Mouse (Mus musculus): ENCODE results near the gene Sin3b. TPM values are rescaled to one million over a fixed set of nuclear protein-coding genes. Genes with fewer than 3 reads are reported as not detected.
"Not testable (repeated sequence)": the region's sequence is repeated elsewhere in the genome, so short reads cannot be mapped to it uniquely, and the experiment has no call there.

Gene Sin3b
- 110 and 127 TPM in 2 replicates for total RNA-seq (2017)

GRCm38 (mm10) chr8:72722769-72723650, at the start of gene Sin3b:
Sin3b (plus strand) TSS chr8:72723285.
- peak; percentile 98 for ATAC-seq (replicated peaks in 1 of 2; ENCODE audit: insufficient read depth in 1 of 2, low FRiP score in 2 of 2, low TSS enrichment in 1 of 2, low read depth in 1 of 2, poor library complexity in 2 of 2, severe bottlenecking in 2 of 2)

DNA sequence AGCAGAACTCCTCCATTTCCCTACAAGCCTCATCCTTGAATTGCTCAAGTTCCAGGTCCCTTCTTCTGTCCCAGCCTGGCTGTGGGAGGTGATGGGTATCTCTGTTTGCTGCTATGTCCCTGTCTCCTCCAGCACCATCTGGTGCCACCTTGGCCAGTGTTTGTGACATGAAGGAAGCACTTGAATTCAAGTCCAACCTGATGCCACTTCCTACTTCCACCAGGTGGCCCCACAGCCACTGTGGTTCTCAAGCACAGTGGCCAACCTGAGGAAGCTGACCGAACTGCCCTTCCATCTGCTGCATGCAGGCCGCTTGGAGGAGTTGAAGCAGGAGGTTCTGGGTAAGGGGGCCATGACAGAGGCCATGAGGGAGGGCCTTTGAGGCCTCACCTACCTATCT, 48.9 kb upstream of the Sin3b start:
- ATAC-seq (replicated peaks in 1 of 2; ENCODE audit: insufficient read depth in 1 of 2, low FRiP score in 2 of 2, low TSS enrichment in 1 of 2, low read depth in 1 of 2, poor library complexity in 2 of 2, severe bottlenecking in 2 of 2), result no peak

DNA sequence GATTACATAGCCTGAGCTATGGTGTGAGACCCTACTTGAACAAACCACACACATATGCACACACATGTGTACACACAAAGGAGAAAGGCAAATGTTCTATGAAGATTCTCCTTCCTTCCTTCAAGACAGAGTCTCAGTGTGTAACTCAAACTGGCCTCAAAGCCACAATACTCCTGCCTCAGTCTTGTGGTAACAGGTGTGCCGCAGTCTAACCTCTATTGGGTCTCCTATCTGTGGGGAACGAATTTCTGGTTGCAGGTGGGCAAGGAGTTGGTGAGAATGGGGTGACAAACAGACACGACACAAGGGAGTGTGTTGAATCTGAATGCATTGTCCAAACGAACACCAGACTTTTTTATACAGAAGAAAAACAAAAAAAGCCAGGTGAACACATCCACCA, 46.6 kb upstream of the Sin3b start:
- ATAC-seq (replicated peaks in 1 of 2; ENCODE audit: insufficient read depth in 1 of 2, low FRiP score in 2 of 2, low TSS enrichment in 1 of 2, low read depth in 1 of 2, poor library complexity in 2 of 2, severe bottlenecking in 2 of 2), result no peak

DNA sequence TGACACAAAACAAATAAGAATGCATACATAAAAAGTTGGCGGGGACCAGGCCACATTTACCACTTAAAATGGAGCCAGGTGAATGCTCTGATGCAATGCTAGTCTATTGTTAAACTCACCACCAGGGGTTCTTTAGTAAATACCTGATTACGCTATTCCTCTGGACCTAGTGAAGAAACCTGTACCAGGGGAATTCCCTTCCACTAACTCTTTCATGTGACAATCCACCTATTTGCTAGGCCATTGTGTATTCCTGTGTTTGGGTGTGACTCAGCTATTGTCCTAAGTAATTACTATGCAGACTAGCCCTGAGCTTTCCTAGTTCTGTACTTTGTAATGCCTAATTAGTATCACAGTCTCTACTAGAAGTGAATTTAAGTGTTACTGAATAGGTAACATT, 46.2 kb upstream of the Sin3b start:
- not testable (repeated sequence) for ATAC-seq (replicated peaks in 1 of 2; ENCODE audit: insufficient read depth in 1 of 2, low FRiP score in 2 of 2, low TSS enrichment in 1 of 2, low read depth in 1 of 2, poor library complexity in 2 of 2, severe bottlenecking in 2 of 2)

DNA sequence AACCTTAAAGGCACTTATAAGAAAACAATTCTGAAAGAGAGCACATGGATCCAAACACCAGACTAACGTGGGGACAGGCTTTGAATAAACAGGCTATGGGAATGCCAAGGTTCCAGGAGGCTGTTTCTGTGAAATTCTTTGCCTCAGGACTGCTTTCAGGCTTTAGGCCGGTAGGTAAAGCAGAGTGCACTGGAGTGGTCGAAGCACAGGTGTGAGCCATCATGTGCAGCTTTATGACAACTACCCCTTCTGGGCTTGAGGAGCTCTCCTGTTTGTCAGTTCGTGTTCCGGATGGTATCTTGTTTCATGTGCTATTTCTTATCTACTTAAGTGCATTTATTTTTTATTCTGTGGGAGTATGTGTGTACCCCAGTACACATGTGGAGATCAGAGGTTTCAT, 45.8 kb upstream of the Sin3b start:
- no peak for ATAC-seq (replicated peaks in 1 of 2; ENCODE audit: insufficient read depth in 1 of 2, low FRiP score in 2 of 2, low TSS enrichment in 1 of 2, low read depth in 1 of 2, poor library complexity in 2 of 2, severe bottlenecking in 2 of 2)

- ATAC-seq (replicated peaks in 1 of 2; ENCODE audit: insufficient read depth in 1 of 2, low FRiP score in 2 of 2, low TSS enrichment in 1 of 2, low read depth in 1 of 2, poor library complexity in 2 of 2, severe bottlenecking in 2 of 2), result peak; percentile 59 to 80; a peak in 2 of 4 replicates
Observed at GRCm38 (mm10) chr8:72680133-72680532, 43.0 kb upstream of the Sin3b start.

DNA sequence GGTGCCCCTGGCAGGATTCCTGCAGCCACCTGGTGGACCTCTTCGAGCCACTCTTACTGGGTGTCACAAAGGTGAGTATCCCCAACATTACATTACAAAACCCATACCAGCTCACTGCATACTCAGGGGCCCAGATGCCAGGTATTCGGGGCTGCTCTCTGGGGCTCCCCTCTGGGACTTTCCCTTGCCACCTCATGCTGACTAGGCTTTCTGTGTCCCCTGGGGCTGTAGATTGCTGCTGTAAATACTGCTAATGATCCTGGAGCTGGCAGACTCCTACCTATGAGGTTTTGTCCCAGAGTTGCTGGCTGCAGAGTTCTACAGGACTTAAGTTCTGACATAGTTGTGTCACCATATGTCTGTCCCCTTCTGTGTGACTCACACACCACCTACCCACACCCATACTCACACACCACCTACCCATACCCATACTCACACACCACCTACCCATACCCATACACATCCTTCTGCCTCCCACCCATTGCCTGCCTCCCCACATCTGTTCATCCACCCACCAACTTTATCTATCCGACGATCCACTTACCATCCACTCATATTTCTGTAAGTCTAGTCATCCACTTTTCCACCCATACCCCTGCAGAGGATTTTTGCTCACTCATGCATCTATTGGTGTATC, 40.9 kb upstream of the Sin3b start:
- no peak for ATAC-seq (replicated peaks in 1 of 2; ENCODE audit: insufficient read depth in 1 of 2, low FRiP score in 2 of 2, low TSS enrichment in 1 of 2, low read depth in 1 of 2, poor library complexity in 2 of 2, severe bottlenecking in 2 of 2)

GRCm38 (mm10) chr8:72683010-72683521, 40.0 kb upstream of the Sin3b start:
- ATAC-seq (replicated peaks in 1 of 2; ENCODE audit: insufficient read depth in 1 of 2, low FRiP score in 2 of 2, low TSS enrichment in 1 of 2, low read depth in 1 of 2, poor library complexity in 2 of 2, severe bottlenecking in 2 of 2), result peak; percentile 80 to 82

DNA sequence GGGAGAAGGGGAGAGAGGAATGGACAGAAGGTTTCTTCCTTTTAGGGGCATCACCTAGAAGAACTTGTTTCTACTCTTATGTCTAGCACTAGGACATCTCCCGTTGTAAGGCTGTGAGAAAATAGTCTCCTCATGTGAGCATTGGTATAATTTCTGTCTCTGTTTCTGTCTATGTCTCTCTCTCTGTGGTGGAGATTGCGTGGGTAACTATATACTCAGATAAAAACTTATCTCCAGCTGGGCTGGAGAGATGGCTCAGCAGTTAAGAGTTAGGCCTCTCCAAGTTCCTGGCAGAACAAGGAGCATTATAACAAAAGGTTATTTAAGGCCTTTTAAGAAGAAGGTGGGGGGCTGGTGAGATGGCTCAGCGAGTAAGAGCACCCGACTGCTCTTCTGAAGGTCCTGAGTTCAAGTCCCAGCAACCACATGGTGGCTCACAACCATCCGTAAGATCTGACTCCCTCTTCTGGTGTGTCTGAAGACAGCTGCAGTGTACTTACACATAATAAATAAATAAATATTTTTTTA, 39.4 kb upstream of the Sin3b start:
- not testable (repeated sequence) for ATAC-seq (replicated peaks in 1 of 2; ENCODE audit: insufficient read depth in 1 of 2, low FRiP score in 2 of 2, low TSS enrichment in 1 of 2, low read depth in 1 of 2, poor library complexity in 2 of 2, severe bottlenecking in 2 of 2)

- no peak for ATAC-seq (replicated peaks in 1 of 2; ENCODE audit: insufficient read depth in 1 of 2, low FRiP score in 2 of 2, low TSS enrichment in 1 of 2, low read depth in 1 of 2, poor library complexity in 2 of 2, severe bottlenecking in 2 of 2)
Observed at GRCm38 (mm10) chr8:72698349-72698926, 24.6 kb upstream of the Sin3b start.

DNA sequence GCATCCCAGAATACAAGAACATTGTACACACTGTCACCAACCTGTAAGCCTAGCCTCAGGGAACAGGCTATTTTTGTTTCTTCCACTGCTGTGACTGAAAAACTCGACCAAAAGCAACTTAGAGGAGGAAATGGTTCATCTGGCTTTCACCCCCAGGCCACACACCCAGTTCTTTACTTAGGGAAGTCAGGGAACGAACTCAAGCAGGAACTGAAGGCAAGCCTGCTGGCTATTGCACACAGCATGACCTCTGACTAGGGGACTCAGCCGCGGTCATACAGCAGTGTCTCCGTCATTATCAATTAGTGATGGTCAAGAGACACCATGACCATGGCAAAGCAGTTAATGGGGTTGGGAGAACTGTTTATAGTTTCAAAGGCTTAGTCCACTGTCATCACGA, 10.5 kb upstream of the Sin3b start:
- no peak for ATAC-seq (replicated peaks in 1 of 2; ENCODE audit: insufficient read depth in 1 of 2, low FRiP score in 2 of 2, low TSS enrichment in 1 of 2, low read depth in 1 of 2, poor library complexity in 2 of 2, severe bottlenecking in 2 of 2)

DNA sequence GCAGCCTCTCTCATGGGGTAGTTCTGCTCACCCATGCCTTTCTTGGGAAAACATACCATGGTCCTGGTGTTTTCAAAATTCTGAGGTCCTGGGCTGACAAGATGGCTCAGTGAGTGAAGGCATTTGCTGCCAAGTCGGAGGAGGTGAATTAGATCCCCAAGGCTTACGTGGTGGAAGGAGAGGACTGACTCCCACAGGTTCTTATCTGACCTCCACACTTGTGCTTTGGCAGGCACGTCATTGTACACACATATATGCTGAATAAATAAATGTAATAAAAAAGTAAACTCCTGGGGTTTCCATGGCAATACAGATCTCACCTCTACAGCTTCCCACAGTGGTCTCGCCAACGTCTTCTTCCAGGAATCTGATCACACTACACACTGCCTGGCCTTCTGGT, 6.5 kb upstream of the Sin3b start:
- no peak for ATAC-seq (replicated peaks in 1 of 2; ENCODE audit: insufficient read depth in 1 of 2, low FRiP score in 2 of 2, low TSS enrichment in 1 of 2, low read depth in 1 of 2, poor library complexity in 2 of 2, severe bottlenecking in 2 of 2)

- ATAC-seq (replicated peaks in 1 of 2; ENCODE audit: insufficient read depth in 1 of 2, low FRiP score in 2 of 2, low TSS enrichment in 1 of 2, low read depth in 1 of 2, poor library complexity in 2 of 2, severe bottlenecking in 2 of 2), result no peak
Observed at GRCm38 (mm10) chr8:72720541-72720940, 2.5 kb upstream of the Sin3b start.

- ATAC-seq (replicated peaks in 1 of 2; ENCODE audit: insufficient read depth in 1 of 2, low FRiP score in 2 of 2, low TSS enrichment in 1 of 2, low read depth in 1 of 2, poor library complexity in 2 of 2, severe bottlenecking in 2 of 2), result peak in 1 of 2 experiments; percentile 22; a peak in 1 of 4 replicates
Observed at GRCm38 (mm10) chr8:72723651-72724001, 541 bp downstream of the Sin3b start.

- no peak for ATAC-seq (replicated peaks in 1 of 2; ENCODE audit: insufficient read depth in 1 of 2, low FRiP score in 2 of 2, low TSS enrichment in 1 of 2, low read depth in 1 of 2, poor library complexity in 2 of 2, severe bottlenecking in 2 of 2)
Observed at GRCm38 (mm10) chr8:72728636-72729035, 5.6 kb downstream of the Sin3b start.

DNA sequence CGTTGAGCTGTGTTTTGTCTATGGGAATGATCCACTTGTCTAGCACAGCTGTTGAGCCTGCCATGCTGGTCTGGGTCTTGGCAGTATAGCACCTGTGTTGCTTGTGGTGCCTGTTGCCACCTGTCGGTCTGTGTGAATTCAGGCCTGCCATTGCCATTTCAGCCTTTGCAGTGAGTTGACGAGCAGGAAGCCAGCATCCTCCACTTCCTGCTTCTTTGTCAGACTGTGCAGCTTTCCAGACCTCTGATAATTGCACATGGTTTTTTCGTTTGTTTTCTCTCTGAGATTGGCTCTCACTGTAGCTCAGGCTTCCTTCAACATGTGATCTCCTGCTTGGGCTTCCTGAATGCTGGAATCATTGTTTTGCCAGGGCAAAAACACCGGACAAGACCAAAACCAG, 11.9 kb downstream of the Sin3b start:
- no peak for ATAC-seq (replicated peaks in 1 of 2; ENCODE audit: insufficient read depth in 1 of 2, low FRiP score in 2 of 2, low TSS enrichment in 1 of 2, low read depth in 1 of 2, poor library complexity in 2 of 2, severe bottlenecking in 2 of 2)

- no peak for ATAC-seq (replicated peaks in 1 of 2; ENCODE audit: insufficient read depth in 1 of 2, low FRiP score in 2 of 2, low TSS enrichment in 1 of 2, low read depth in 1 of 2, poor library complexity in 2 of 2, severe bottlenecking in 2 of 2)
Observed at GRCm38 (mm10) chr8:72736868-72737267, 13.8 kb downstream of the Sin3b start.

DNA sequence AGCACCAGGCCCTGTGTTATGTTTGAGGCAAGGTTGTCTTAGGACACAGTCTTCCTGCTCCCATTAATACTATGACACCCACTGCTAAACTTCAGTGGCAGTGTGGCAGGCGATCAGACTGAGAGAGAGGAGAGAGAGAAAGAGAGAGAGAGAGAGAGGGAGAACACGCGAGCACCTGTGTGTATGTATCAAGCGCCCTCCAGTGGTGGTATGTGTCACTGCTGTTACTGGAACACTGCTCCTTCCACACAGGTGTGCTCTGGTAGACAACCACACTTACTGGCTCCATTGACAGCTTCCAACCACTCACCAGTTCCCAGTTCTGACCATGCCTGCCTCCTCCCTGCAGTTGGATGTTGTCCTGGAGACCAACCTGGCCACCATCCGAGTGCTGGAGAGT, 23.0 kb downstream of the Sin3b start:
- peak in 1 of 2 experiments; percentile 43; a peak in 2 of 4 replicates for ATAC-seq (replicated peaks in 1 of 2; ENCODE audit: insufficient read depth in 1 of 2, low FRiP score in 2 of 2, low TSS enrichment in 1 of 2, low read depth in 1 of 2, poor library complexity in 2 of 2, severe bottlenecking in 2 of 2)
